In genomic region chr10:89744341-89744740, GRCm38 (mm10) we compare ENCODE assay signal across 9 mouse cellular contexts. TPM values are rescaled to one million over a fixed set of nuclear protein-coding genes. Genes with fewer than 3 reads are reported as not detected.
DNase-seq lines count a peak whose midpoint lies in the region; ATAC-seq and TF ChIP-seq lines count a peak whose summit lies in the region.
"Had no signal": no experiment of that assay in that cellular context is flagged by ENCODE, and none has a peak within 500 bp of the region (broad histone marks: within the 10 kb centered on the region; RNA-seq: fewer than 3 reads in every experiment).

No protein-coding gene starts in this region.

- no peak for ATAC-seq in megakaryocyte, adult 5-6 weeks (ENCODE audit: poor library complexity, severe bottlenecking)
- no peak for ATAC-seq in limb, embryonic 11.5 days (ENCODE audit: insufficient number of reproducible peaks, low FRiP score, low TSS enrichment, low read depth)
- no peak for ATAC-seq in stomach, embryonic 15.5 days (ENCODE audit: insufficient read depth, low FRiP score, low read depth)
- ATAC-seq in activated CD4-positive, CD25-positive, alpha-beta regulatory T cell, adult 4 months: no peak

- no peak for TF ChIP-seq CTCF in thymus, adult 2 months (IDR thresholded peaks at IDR 0.05; ENCODE audit: borderline replicate concordance, control insufficient read depth, extremely low read depth, insufficient read depth, low read length, poor library complexity)

- peak; percentile 20 for DNase-seq in cerebellum, adult 8-10 months
- DNase-seq in cerebellum, postnatal 36 days: no peak
- no peak for DNase-seq in limb, embryonic 11.5 days (ENCODE audit: low spot score)
- DNase-seq in thymus, adult 2 months: no peak

- H3K27me3 ChIP-seq in megakaryocyte, embryonic 14.5 days (replicated peaks): no peaks in the 10 kb centered on the region
- no peaks in the 10 kb centered on the region for H3K27me3 ChIP-seq in limb, embryonic 11.5 days (ENCODE audit: control insufficient read depth, insufficient read depth, low read length)
- H3K27me3 ChIP-seq in stomach, embryonic 15.5 days (replicated peaks): no peaks in the 10 kb centered on the region
- H3K27me3 ChIP-seq in thymus, adult 2 months (ENCODE audit: control insufficient read depth, insufficient read depth, low read length): no peaks in the 10 kb centered on the region

- TF ChIP-seq POLR2A in thymus, adult 2 months (IDR thresholded peaks at IDR 0.05; ENCODE audit: control insufficient read depth, extremely low read depth, insufficient read depth, low read length, poor library complexity): no peak

- H3K9ac ChIP-seq in limb, embryonic 11.5 days (ENCODE audit: low read length): no peak overlapping the region
- H3K9ac ChIP-seq in stomach, embryonic 15.5 days: no peak overlapping the region

- H3K4me1 ChIP-seq in megakaryocyte, embryonic 14.5 days: peaks cover 71% of the 10 kb centered on the region
- no peaks in the 10 kb centered on the region for H3K4me1 ChIP-seq in limb, embryonic 11.5 days (ENCODE audit: control insufficient read depth, insufficient read depth, low read length)
- 0 out of 2 replicates have a peak, but pooled peaks cover 4% of the 10 kb centered on the region for H3K4me1 ChIP-seq in stomach, embryonic 15.5 days
- peaks cover 9% of the 10 kb centered on the region for H3K4me1 ChIP-seq in thymus, adult 2 months (replicated peaks; ENCODE audit: control insufficient read depth, insufficient read depth, low read length)

- H3K4me2 ChIP-seq in limb, embryonic 11.5 days (ENCODE audit: low read depth, severe bottlenecking): peak overlapping the region; percentile 27; the same call in 1 of the 2 replicates
- peak overlapping the region; percentile 66 for H3K4me2 ChIP-seq in stomach, embryonic 15.5 days

- 32% methylated on average over 3 of the region's 3 CpGs for WGBS in limb, embryonic 11.5 days
- 25% methylated on average over 3 of the region's 3 CpGs for WGBS in stomach, embryonic 15.5 days
- 1% methylated on average over 3 of the region's 3 CpGs for WGBS in thymus, adult 2 months

- H3K9me3 ChIP-seq in megakaryocyte, embryonic 14.5 days: no peaks in the 10 kb centered on the region
- H3K9me3 ChIP-seq in limb, embryonic 11.5 days (ENCODE audit: control insufficient read depth, low read length): no peaks in the 10 kb centered on the region
- no peaks in the 10 kb centered on the region for H3K9me3 ChIP-seq in stomach, embryonic 15.5 days

- H3K4me3 ChIP-seq in megakaryocyte, embryonic 14.5 days (replicated peaks): peak overlapping the region; percentile 97
- peak overlapping the region; percentile 86 for H3K4me3 ChIP-seq in limb, embryonic 11.5 days (ENCODE audit: low read depth, low read length)
- peak overlapping the region; percentile 64 for H3K4me3 ChIP-seq in stomach, embryonic 15.5 days (replicated peaks)
- H3K4me3 ChIP-seq in thymus, adult 2 months (ENCODE audit: control insufficient read depth, insufficient read depth, low read length): no peak overlapping the region

- H3K36me3 ChIP-seq in megakaryocyte, embryonic 14.5 days (replicated peaks; ENCODE audit: low read length): peaks cover 25% of the 10 kb centered on the region
- H3K36me3 ChIP-seq in limb, embryonic 11.5 days (ENCODE audit: control insufficient read depth, insufficient read depth, low read length): no peaks in the 10 kb centered on the region
- H3K36me3 ChIP-seq in stomach, embryonic 15.5 days: no peaks in the 10 kb centered on the region
- H3K36me3 ChIP-seq in thymus, adult 2 months (ENCODE audit: control insufficient read depth, insufficient read depth, low read length): no peaks in the 10 kb centered on the region

- H3K27ac ChIP-seq in limb, embryonic 11.5 days (replicated peaks; ENCODE audit: low read depth, low read length): no peak overlapping the region
- no peak overlapping the region for H3K27ac ChIP-seq in stomach, embryonic 15.5 days
- H3K27ac ChIP-seq in thymus, adult 2 months (ENCODE audit: control insufficient read depth, insufficient read depth, low read length): no peak overlapping the region

RNA-seq across cellular contexts. Expression of gene Uhrf1bp1l, which starts 0.5 kb away (rescaled TPM):
- polyA plus RNA-seq in megakaryocyte, embryonic 14.5 days (2012; ENCODE audit: insufficient read depth, low replicate concordance): 4.0 and 12.3 TPM in 2 replicates
- 65.2 and 73.3 TPM in 2 replicates for total RNA-seq in megakaryocyte, adult 5-6 weeks (2015)
- 38.4 and 46.1 TPM in 2 replicates for total RNA-seq in megakaryocyte, adult 5-6 weeks (2017)
- polyA plus RNA-seq in limb, embryonic 11.5 days (2014; fragmentation: Nextera tagmentation; extraction: Ambion mirVana): 32.3 and 34.1 TPM in 2 replicates
- polyA plus RNA-seq in stomach, embryonic 15.5 days (2015; fragmentation: Nextera tagmentation; extraction: Ambion mirVana): 19.9 and 20.7 TPM in 2 replicates
- 10 to 100 TPM; 24.6 to 33.1 TPM for polyA plus RNA-seq in activated CD4-positive, CD25-positive, alpha-beta regulatory T cell, adult 4 months (2017; shearing (Covaris generic))
- polyA plus RNA-seq in thymus, adult 2 months (2012; rRNA removed): 20.4 and 20.7 TPM in 2 replicates

RNA-seq across cellular contexts. Expression of gene Actr6, which starts 12.2 kb away (rescaled TPM):
- 1.5 TPM in 1 of 2 replicates, not detected in the other for polyA plus RNA-seq in megakaryocyte, embryonic 14.5 days (2012; ENCODE audit: insufficient read depth, low replicate concordance)
- total RNA-seq in megakaryocyte, adult 5-6 weeks (2015): 20.1 and 27.0 TPM in 2 replicates
- total RNA-seq in megakaryocyte, adult 5-6 weeks (2017): 12.1 and 14.8 TPM in 2 replicates
- 38.4 and 41.4 TPM in 2 replicates for polyA plus RNA-seq in limb, embryonic 11.5 days (2014; fragmentation: Nextera tagmentation; extraction: Ambion mirVana)
- 26.5 and 28.3 TPM in 2 replicates for polyA plus RNA-seq in stomach, embryonic 15.5 days (2015; fragmentation: Nextera tagmentation; extraction: Ambion mirVana)
- polyA plus RNA-seq in activated CD4-positive, CD25-positive, alpha-beta regulatory T cell, adult 4 months (2017; shearing (Covaris generic)): 10 to 100 TPM; 46.8 to 50.2 TPM
- polyA plus RNA-seq in thymus, adult 2 months (2012; rRNA removed): 2.6 and 2.7 TPM in 2 replicates
- polyA plus RNA-seq: small intestine, adult 2 months had no signal

RNA-seq across cellular contexts. Expression of gene Scyl2, which starts 58.3 kb away (rescaled TPM):
- polyA plus RNA-seq in megakaryocyte, embryonic 14.5 days (2012; ENCODE audit: insufficient read depth, low replicate concordance): 6.3 and 10.0 TPM in 2 replicates
- total RNA-seq in megakaryocyte, adult 5-6 weeks (2015): 28.4 and 30.3 TPM in 2 replicates
- total RNA-seq in megakaryocyte, adult 5-6 weeks (2017): 32.8 and 33.6 TPM in 2 replicates
- 14.6 and 20.4 TPM in 2 replicates for polyA plus RNA-seq in limb, embryonic 11.5 days (2014; fragmentation: Nextera tagmentation; extraction: Ambion mirVana)
- 7.1 and 7.7 TPM in 2 replicates for polyA plus RNA-seq in stomach, embryonic 15.5 days (2015; fragmentation: Nextera tagmentation; extraction: Ambion mirVana)
- polyA plus RNA-seq in activated CD4-positive, CD25-positive, alpha-beta regulatory T cell, adult 4 months (2017; shearing (Covaris generic)): 1 to 10 TPM; 7.6 to 9.0 TPM
- polyA plus RNA-seq in thymus, adult 2 months (2012; rRNA removed): 20.6 and 23.1 TPM in 2 replicates
